Mouse (Mus musculus) stomach, postnatal 0 days (tissue): ENCODE measurements around the gene Fam171a2. TPM values are rescaled to one million over a fixed set of nuclear protein-coding genes. Genes with fewer than 3 reads are reported as not detected.
"Not testable (repeated sequence)": the region's sequence is repeated elsewhere in the genome, so short reads cannot be mapped to it uniquely, and the experiment has no call there.

ENCODE experiments used
- ATAC-seq: fragments of 200-750 bp; cut with Nextera tagmentation; 2 replicates; pipeline ENCODE4 v1.8.0; 2017; ENCODE audit not compliant: low FRiP score, low TSS enrichment
- DNase-seq: peaks from one replicate; pipeline ENCODE4 v3.0.0-alpha.2; 2016; ENCODE audit warnings: low spot score
- H3K27ac ChIP-seq: fragments of 300-500 bp; sonication (generic); replicated peaks from 2 replicates; pipeline ENCODE4 v1.5.1; 2014; ENCODE audit warnings: mild to moderate bottlenecking, control low read depth
- H3K27me3 ChIP-seq: fragments of 300-500 bp; sonication (generic); 2 replicates; pipeline ENCODE4 v1.6.1; 2014; ENCODE audit warnings: low read length; ENCODE audit not compliant: control insufficient read depth, insufficient read depth
- H3K36me3 ChIP-seq: fragments of 300-500 bp; sonication (generic); 2 replicates; pipeline ENCODE4 v1.6.1; 2014; ENCODE audit warnings: low read length, mixed read lengths; ENCODE audit not compliant: control insufficient read depth, insufficient read depth
- H3K4me1 ChIP-seq: fragments of 300-500 bp; sonication (generic); replicated peaks from 2 replicates; pipeline ENCODE4 v1.6.1; 2014; ENCODE audit warnings: antibody characterized with exemption; ENCODE audit not compliant: control insufficient read depth, insufficient read depth
- H3K4me2 ChIP-seq: fragments of 300-500 bp; sonication (generic); replicated peaks from 2 replicates; pipeline ENCODE4 v1.6.1; 2014; ENCODE audit warnings: low read depth, mild to moderate bottlenecking, control low read depth, moderate library complexity
- H3K4me3 ChIP-seq: fragments of 300-500 bp; sonication (generic); 2 replicates; pipeline ENCODE4 v1.5.1; 2014; ENCODE audit warnings: low read depth, low read length, control low read depth
- H3K9ac ChIP-seq: fragments of 300-500 bp; sonication (generic); 2 replicates; pipeline ENCODE4 v1.6.1; 2014; ENCODE audit warnings: mild to moderate bottlenecking, low read length, control low read depth, mixed read lengths
- H3K9me3 ChIP-seq: fragments of 300-500 bp; sonication (generic); 2 replicates; pipeline ENCODE4 v1.6.1; 2016; ENCODE audit warnings: low read length; ENCODE audit not compliant: control insufficient read depth
- CTCF ChIP-seq: IDR thresholded peaks from 2 replicates; pipeline ENCODE4 v1.5.1; 2016; ENCODE audit warnings: antibody characterized with exemption, low read depth, mild to moderate bottlenecking, moderate library complexity
- EP300 ChIP-seq: optimal IDR thresholded peaks from 2 replicates; pipeline ENCODE3; 2016; ENCODE audit warnings: antibody characterized with exemption
- WGBS: fragments of 180-500 bp; shearing (Covaris S2); extraction: QIAGEN DNeasy Blood & Tissue Kit; methylation state at CpG from one replicate; pipeline ENCODE4 v1.1.7; 2014; 5-methylcytosine and 5-hydroxymethylcytosine counted together
- polyA plus RNA-seq: library from polyadenylated mRNA; unstranded; fragments of >200 nt; fragmentation: Nextera tagmentation; extraction: Ambion mirVana; gene quantifications from 2 replicates; pipeline ENCODE4 v1.2.1, GENCODE M21; 2015

The Fam171a2 gene
- polyA plus RNA-seq, 1 experiment from 2014 or later, result 2.0 TPM

GRCm38 (mm10) chr11:102411704-102412103 lies 35.8 kb downstream of the Fam171a2 start:
- ATAC-seq (peak; percentile 29; the same call in 1 of the 2 replicates), DNase-seq (peak; percentile 92)
- Histone ChIP-seq H3K4me2 (no peak overlapping the region; the same call in 1 of the 2 replicates), H3K36me3 (no peaks in the 10 kb centered on the region), H3K4me1 (no peaks in the 10 kb centered on the region), H3K9ac (no peak overlapping the region; the same call in 1 of the 2 replicates), H3K9me3 (no peaks in the 10 kb centered on the region), H3K27me3 (no peaks in the 10 kb centered on the region), H3K27ac (no peak overlapping the region), H3K4me3 (no peak overlapping the region)
- WGBS, result 4% methylated on average over 11 of the region's 11 CpGs
- TF ChIP-seq EP300 (no peak), CTCF (peak; percentile 94)

- ATAC-seq, result no peak
- H3K36me3 ChIP-seq, result no peaks in the 10 kb centered on the region
- H3K4me2 ChIP-seq, result no peak overlapping the region; the same call in 1 of the 2 replicates
- no peaks in the 10 kb centered on the region for H3K9me3 ChIP-seq
- no peak for DNase-seq
- H3K27me3 ChIP-seq, result no peaks in the 10 kb centered on the region
- WGBS, result 53% methylated on average over 3 of the region's 3 CpGs
- no peak overlapping the region for H3K4me3 ChIP-seq
- TF ChIP-seq EP300, result no peak
- TF ChIP-seq CTCF, result no peak
- no peak overlapping the region for H3K27ac ChIP-seq
- peak overlapping the region; percentile 0; the same call in 1 of the 2 replicates for H3K9ac ChIP-seq
- peaks cover 5% of the 10 kb centered on the region; the same call in 1 of the 2 replicates for H3K4me1 ChIP-seq
Measured at GRCm38 (mm10) chr11:102411061-102411460, 36.4 kb downstream of the Fam171a2 start.

- not testable (repeated sequence) for H3K9ac ChIP-seq, H3K36me3 ChIP-seq, H3K4me3 ChIP-seq, ATAC-seq, DNase-seq, H3K27ac ChIP-seq, H3K4me2 ChIP-seq, H3K27me3 ChIP-seq, H3K9me3 ChIP-seq, H3K4me1 ChIP-seq
- WGBS, result 93% methylated on average over 3 of the region's 3 CpGs
Measured at GRCm38 (mm10) chr11:102410345-102410744, 37.1 kb downstream of the Fam171a2 start.

- Histone ChIP-seq H3K27me3 (no peaks in the 10 kb centered on the region), H3K9me3 (no peaks in the 10 kb centered on the region), H3K36me3 (0 out of 2 replicates have a peak, but pooled peaks cover under 1% of the 10 kb centered on the region), H3K9ac (no peak overlapping the region), H3K4me1 (peaks cover 5% of the 10 kb centered on the region; the same call in 1 of the 2 replicates), H3K4me2 (no peak overlapping the region), H3K27ac (no peak overlapping the region), H3K4me3 (no peak overlapping the region)
- DNase-seq (no peak), ATAC-seq (no peak)
- TF ChIP-seq CTCF, result no peak
- WGBS, result 69% methylated on average over 3 of the region's 3 CpGs
Measured at GRCm38 (mm10) chr11:102409795-102410330, 37.6 kb downstream of the Fam171a2 start.

- 27% methylated on average over 15 of the region's 15 CpGs for WGBS
- H3K9me3 ChIP-seq, result no peaks in the 10 kb centered on the region
- DNase-seq (no peak), ATAC-seq (no peak)
- H3K4me2 ChIP-seq, result peak overlapping the region; percentile 46
- peaks cover 6% of the 10 kb centered on the region; the same call in 1 of the 2 replicates for H3K36me3 ChIP-seq
- no peak for TF ChIP-seq CTCF
- no peak for TF ChIP-seq EP300
- no peaks in the 10 kb centered on the region for H3K27me3 ChIP-seq
- peak overlapping the region; percentile 29 for H3K4me3 ChIP-seq
- H3K9ac ChIP-seq, result no peak overlapping the region
- H3K4me1 ChIP-seq, result peaks cover 5% of the 10 kb centered on the region; the same call in 1 of the 2 replicates
- H3K27ac ChIP-seq, result peak overlapping the region; percentile 71; the same call in 1 of the 2 replicates
Measured at GRCm38 (mm10) chr11:102408888-102409794, 38.3 kb downstream of the Fam171a2 start.
